Mouse (Mus musculus) olfactory bulb, adult 2 months (tissue): ENCODE results near the gene Rundc3b. TPM values are rescaled to one million over a fixed set of nuclear protein-coding genes. Genes with fewer than 3 reads are reported as not detected.
A peak's percentile ranks its signal among the peaks of the same experiment; 100 is the strongest.

Source experiments
- H3K27ac ChIP-seq: fragments of 200-500 bp; 2 replicates; pipeline ENCODE4 v1.5.1; 2012; ENCODE audit warnings: low read depth, low read length; ENCODE audit not compliant: insufficient read depth
- H3K4me1 ChIP-seq: fragments of 200-500 bp; 2 replicates; pipeline ENCODE4 v1.6.1; 2012; ENCODE audit warnings: low read length; ENCODE audit not compliant: control insufficient read depth, insufficient read depth
- H3K4me3 ChIP-seq: fragments of 200-500 bp; 2 replicates; pipeline ENCODE4 v1.5.1; 2012; ENCODE audit warnings: mild to moderate bottlenecking, low read depth, low read length, moderate library complexity; ENCODE audit not compliant: insufficient read depth
- CTCF ChIP-seq: fragments of 200-500 bp; IDR thresholded peaks from 2 replicates; pipeline ENCODE4 v1.5.1; 2012; ENCODE audit warnings: low read depth, mild to moderate bottlenecking, low read length, moderate library complexity; ENCODE audit not compliant: insufficient read depth
- POLR2A ChIP-seq: fragments of 200-500 bp; IDR thresholded peaks from 2 replicates; pipeline ENCODE4 v1.6.1; 2012; ENCODE audit warnings: mild to moderate bottlenecking, low read depth, low read length, moderate library complexity; ENCODE audit not compliant: insufficient read depth
- WGBS: fragments of 180-500 bp; shearing (Covaris S2); methylation state at CpG from one replicate; pipeline ENCODE4 v1.1.7; 2018; 5-methylcytosine and 5-hydroxymethylcytosine counted together
- polyA plus RNA-seq: library from polyadenylated mRNA; stranded (reverse); fragments of >200 nt; gene quantifications from 2 replicates; pipeline ENCODE4 v1.2.4, GENCODE M21; 2012; ENCODE audit warnings: low replicate concordance; ENCODE audit not compliant: missing spikeins, insufficient read depth, insufficient read length

Gene Rundc3b
- polyA plus RNA-seq: not detected in 2 replicates

DNA sequence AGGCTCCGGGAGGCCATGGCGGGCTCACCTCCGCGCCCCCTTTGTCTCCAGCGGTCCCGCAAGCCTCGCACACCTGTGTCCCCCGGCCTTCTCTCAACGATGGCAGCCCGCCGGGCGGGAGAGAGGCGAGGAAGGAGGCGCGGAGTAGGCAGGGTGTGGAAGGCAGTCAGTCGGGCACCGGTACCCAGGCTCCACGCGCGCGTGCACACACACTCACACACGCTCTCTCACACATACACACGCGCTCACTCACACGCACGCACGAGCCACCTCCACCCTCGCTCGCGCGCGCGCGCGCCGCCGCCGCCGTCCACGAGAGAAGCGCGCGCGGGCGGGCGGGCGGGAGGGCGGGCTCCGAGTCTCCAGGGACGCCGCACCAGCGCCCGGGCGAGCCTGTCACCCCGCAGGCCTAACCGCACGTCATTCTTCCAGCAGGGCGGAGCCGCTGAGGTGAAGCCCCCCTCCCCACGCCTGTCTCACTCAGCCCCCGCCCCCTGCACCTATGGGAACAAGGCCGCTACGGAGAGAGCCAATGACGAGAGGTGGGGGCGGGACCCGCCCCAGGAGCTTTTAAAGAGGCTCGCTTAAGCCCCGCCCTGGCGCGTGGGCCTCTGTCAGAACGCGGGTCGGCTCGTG lies at the start of gene Rundc3b:
Rundc3b (minus strand) TSS at position 357 of the 636 bp plus-strand sequence.
- Histone ChIP-seq H3K27ac (peak within 1 kb of the TSS; percentile 50; the same call in 1 of the 2 replicates), H3K4me3 (peak within 1 kb of the TSS; percentile 95), H3K4me1 (0 out of 2 replicates have a peak, but pooled peaks cover 4% of the 10 kb centered on the region)
- under 1% methylated on average over 74 of the region's 74 CpGs for WGBS
- TF ChIP-seq POLR2A: no peak
- TF ChIP-seq CTCF: no peak

DNA sequence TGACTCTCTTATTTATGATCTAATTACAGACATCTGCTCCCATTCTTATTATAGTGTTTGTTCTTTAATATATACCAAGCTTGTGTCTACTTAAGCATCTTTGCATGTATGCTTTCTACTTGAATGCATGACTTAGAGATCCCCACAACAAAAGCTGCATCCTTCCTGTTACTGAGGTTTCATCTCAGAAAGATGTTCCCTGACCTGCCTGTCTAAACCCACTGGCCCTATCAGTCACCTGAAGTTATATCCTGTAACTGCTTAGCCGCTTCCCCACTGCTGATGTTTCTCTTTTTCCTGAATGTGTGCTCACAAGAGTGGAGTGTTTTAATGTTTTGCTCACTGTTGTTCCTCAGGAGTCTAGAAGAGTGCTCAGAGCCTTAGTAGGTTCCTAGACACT lies 46.9 kb upstream of the Rundc3b start:
- 97% methylated on average over 1 of the region's 1 CpGs for WGBS
- no peaks in the 10 kb centered on the region for H3K4me1 ChIP-seq
- no peak for TF ChIP-seq CTCF
- TF ChIP-seq POLR2A: no peak

DNA sequence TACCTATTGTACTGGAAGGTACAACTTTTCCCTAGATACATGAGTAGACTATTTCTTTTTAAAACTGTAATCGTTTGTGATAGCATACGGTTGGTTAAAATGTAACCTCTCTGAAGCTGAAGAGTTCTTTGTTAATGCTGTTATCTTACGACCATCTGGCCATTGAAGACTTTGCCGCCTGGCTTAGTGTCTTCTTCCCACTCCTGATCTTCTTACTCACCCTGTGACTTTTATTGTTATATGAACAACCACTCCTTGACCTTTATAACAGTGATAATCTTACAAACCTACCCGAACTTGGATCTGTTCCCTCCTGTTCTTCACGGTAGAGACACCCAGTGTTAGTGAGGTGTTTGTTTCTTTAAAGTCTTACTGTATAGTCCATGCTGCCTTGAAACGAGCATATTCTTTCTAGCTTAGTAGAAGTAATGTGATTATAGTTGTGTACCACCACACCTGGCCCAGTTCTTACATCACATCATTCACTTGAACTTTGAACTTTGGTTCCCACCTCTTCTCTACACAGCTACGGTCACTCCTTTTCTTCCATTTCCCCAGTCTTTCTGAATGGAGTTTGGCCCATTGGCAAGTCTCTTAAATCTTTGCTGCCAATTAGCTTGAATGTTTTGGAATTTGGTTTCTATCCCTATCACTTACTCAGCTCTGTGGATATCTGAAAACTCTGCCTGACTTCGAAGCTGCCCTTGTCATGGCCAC lies 45.2 kb upstream of the Rundc3b start:
- WGBS: 88% methylated on average over 9 of the region's 9 CpGs
- H3K27ac ChIP-seq: no peak overlapping the region
- H3K4me1 ChIP-seq: no peaks in the 10 kb centered on the region
- H3K4me3 ChIP-seq: no peak overlapping the region
- TF ChIP-seq POLR2A (no peak), CTCF (no peak)

More for the DNA sequence above, 46.9 kb upstream of the Rundc3b start:
- H3K27ac ChIP-seq: no peak overlapping the region
- no peak overlapping the region for H3K4me3 ChIP-seq

DNA sequence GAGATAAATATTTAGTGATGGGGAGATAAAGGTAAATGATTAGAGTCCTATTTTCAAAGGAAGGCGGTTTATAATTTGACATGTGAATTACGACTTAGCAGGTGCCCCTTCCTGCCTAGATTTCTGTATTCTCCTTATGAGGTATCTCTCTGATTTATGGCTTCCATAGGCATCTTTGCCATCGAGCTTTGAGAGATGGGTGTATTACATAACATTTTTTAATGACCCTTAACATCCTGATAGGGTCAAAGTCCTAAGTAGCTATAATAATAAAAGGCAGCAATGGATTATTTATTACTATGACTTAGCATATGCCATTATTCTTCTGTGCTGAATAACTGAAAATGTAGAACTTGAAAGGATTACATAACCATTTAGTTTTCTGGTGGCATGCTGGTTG lies 41.9 kb upstream of the Rundc3b start:
- 73% methylated on average over 3 of the region's 3 CpGs for WGBS

DNA sequence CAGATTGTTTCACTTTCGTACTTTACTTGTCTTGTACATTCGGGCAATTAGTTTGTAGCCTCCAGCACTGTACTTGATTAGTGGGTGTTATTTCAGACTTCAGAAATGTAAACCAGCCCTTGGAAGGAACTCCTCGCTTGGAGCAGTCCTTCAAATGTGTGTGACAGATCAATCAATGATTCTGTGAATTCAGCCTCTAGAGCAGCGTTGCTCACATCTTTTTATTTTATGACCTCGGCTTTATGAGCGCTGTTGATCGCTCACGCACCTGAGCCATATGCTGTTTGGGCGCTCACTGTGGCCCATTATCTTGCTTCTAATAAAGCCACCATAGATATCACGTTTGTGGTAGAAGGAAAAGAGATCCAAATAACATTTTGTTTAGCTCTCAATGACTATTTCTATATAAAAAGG lies 38.0 kb upstream of the Rundc3b start:
- WGBS: 75% methylated on average over 10 of the region's 10 CpGs
- peaks cover 8% of the 10 kb centered on the region for H3K4me1 ChIP-seq
- no peak for TF ChIP-seq CTCF
- no peak for TF ChIP-seq POLR2A
- no peak overlapping the region for H3K27ac ChIP-seq
- H3K4me3 ChIP-seq: no peak overlapping the region

More for the DNA sequence above, 41.9 kb upstream of the Rundc3b start:
- H3K4me3 ChIP-seq: no peak overlapping the region
- no peak overlapping the region for H3K27ac ChIP-seq
- H3K4me1 ChIP-seq: peaks cover 8% of the 10 kb centered on the region
- no peak for TF ChIP-seq POLR2A
- TF ChIP-seq CTCF: no peak

DNA sequence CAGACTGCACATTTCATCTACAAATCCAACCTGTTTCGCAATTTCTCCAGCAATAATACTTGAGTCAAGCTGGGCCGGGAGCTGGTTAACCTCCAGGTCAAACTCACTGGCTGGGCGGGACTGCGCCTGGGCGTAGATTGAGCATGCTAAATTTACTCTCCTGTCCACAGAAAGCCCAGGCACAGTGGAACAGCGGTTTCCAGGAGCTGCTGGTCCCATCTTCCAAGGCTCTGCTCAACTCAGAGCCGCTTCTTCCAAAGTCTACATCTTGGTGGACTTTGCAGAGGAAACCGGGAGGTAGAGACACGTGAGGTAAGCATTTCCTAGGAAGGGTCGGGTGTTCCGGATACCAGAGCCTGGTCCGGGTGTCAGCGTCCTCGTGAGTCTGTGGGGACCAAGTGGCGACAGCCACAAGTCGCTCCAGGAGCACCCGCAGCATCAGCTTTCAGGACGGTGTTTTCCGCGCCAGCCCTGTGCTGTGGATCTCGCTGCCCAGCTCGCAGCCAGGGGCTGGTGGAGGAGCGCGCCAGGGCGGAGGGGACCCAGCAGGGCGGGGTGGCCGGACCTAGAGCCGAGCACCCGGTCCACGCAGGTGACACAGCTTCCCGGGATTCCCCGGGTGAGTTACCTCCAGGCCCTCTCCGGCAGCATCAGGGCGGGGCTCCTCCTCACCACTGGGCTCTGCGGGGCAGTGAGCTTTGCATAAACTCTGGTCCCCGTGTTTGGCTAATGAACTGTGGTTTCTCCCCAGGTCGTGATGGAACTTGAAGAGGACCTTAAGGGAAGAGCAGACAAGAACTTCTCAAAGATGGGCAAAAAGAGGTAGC lies 37.4 kb upstream of the Rundc3b start, which contains the start of gene Abcb1a:
Abcb1a (plus strand) TSS at position 167 of the 827 bp plus-strand sequence.
- H3K4me3 ChIP-seq: peak within 1 kb of the TSS; percentile 26
- no peak within 1 kb of the TSS for H3K27ac ChIP-seq
- WGBS: 13% methylated on average over 37 of the region's 37 CpGs
- TF ChIP-seq POLR2A: no peak
- TF ChIP-seq CTCF: no peak
- H3K4me1 ChIP-seq: peaks cover 8% of the 10 kb centered on the region

DNA sequence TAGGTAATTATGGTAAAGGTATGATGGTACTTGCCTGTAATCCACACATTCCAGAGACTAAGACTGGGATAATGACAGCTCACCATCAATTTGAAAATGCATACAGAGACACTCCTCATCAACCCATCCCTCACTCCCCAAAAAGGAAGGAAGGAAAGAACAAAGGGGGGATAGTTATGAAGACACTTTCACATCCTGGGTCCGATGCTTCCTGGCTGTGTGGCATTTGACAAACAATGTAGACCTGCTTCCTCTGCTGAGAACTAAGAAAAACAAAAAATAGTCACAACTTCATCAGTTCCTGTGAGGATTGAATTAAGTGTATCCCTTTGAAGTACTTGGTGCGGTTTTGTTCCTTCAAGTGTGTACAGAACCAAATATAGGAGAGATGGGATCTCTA lies 29.3 kb upstream of the Rundc3b start:
- WGBS: 92% methylated on average over 2 of the region's 2 CpGs
- TF ChIP-seq POLR2A: no peak
- no peak for TF ChIP-seq CTCF
- Histone ChIP-seq H3K27ac (no peak overlapping the region), H3K4me1 (no peaks in the 10 kb centered on the region), H3K4me3 (no peak overlapping the region)

DNA sequence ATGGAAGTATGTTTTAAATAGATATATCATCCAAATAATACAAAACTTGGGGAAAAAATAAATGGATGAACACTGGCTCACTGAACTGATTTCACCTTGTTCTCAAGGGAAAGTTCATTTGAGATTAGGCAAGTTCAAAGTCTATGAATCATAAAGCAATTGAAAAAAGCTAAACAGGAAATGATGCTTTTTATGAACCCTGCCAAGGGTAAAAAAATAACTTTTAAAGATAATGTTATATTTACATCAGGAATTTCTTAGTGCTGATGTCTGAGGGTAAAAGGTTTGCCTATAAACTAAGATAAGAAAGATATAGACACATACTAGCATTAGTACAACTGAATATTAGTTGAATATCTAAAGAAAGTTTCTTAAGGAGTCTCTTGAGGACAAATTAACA lies 26.0 kb upstream of the Rundc3b start:
- Histone ChIP-seq H3K4me3 (no peak overlapping the region), H3K4me1 (no peaks in the 10 kb centered on the region), H3K27ac (no peak overlapping the region)
- TF ChIP-seq POLR2A (no peak), CTCF (no peak)

DNA sequence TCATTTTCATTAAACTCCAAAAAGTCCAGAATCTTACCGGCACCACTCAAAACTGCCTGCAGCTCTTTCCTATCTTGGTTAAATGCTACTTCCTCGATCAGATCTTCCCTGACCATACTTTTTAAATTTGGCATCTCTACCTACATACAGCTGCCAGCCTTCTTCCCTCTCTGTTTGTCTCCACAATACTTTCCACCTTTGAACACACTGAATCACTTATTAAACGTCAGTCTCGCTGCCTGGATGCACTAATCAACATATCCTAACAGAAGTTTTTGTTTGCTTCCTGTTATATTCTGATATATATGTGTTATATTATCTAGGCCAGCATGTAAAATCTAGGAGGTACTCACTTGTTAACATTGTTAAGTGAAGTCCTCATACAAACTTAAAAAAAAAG lies 25.5 kb upstream of the Rundc3b start:
- H3K4me3 ChIP-seq: no peak overlapping the region
- TF ChIP-seq POLR2A: no peak
- TF ChIP-seq CTCF: no peak
- H3K4me1 ChIP-seq: no peaks in the 10 kb centered on the region
- no peak overlapping the region for H3K27ac ChIP-seq
- WGBS: 63% methylated on average over 4 of the region's 4 CpGs
